Mouse (Mus musculus): ENCODE results near the gene Pan2.
A peak's percentile ranks its signal among the peaks of the same experiment; 100 is the strongest.
"Not testable (repeated sequence)": the region's sequence is repeated elsewhere in the genome, so short reads cannot be mapped to it uniquely, and the experiment has no call there.

Pan2 gene

GRCm38 (mm10) chr10:128303126-128304021 lies at the start of gene Pan2:
TSS of gene Pan2 (plus strand) at chr10:128303335.
- DNase-seq (ENCODE audit: low spot score): peak; percentile 99

- DNase-seq (ENCODE audit: low spot score): no peak
Observed at GRCm38 (mm10) chr10:128253677-128254255, 49.4 kb upstream of the Pan2 start, which contains the start of gene Apon. TSS of gene Apon (plus strand) at chr10:128254096.

GRCm38 (mm10) chr10:128255925-128256324 lies 47.2 kb upstream of the Pan2 start:
- DNase-seq (ENCODE audit: low spot score): no peak

GRCm38 (mm10) chr10:128256328-128256727 lies 46.8 kb upstream of the Pan2 start:
- DNase-seq (ENCODE audit: low spot score): no peak

- no peak for DNase-seq (ENCODE audit: low spot score)
Observed at GRCm38 (mm10) chr10:128258953-128259352, 44.2 kb upstream of the Pan2 start.

- no peak for DNase-seq (ENCODE audit: low spot score)
Observed at GRCm38 (mm10) chr10:128259946-128260345, 43.2 kb upstream of the Pan2 start.

GRCm38 (mm10) chr10:128260376-128260775 lies 42.8 kb upstream of the Pan2 start:
- not testable (repeated sequence) for DNase-seq (ENCODE audit: low spot score)

- DNase-seq (ENCODE audit: low spot score): no peak
Observed at GRCm38 (mm10) chr10:128262300-128262699, 40.8 kb upstream of the Pan2 start.

GRCm38 (mm10) chr10:128263393-128264310 lies 39.5 kb upstream of the Pan2 start:
- no peak for DNase-seq (ENCODE audit: low spot score)

GRCm38 (mm10) chr10:128268371-128268770 lies 34.8 kb upstream of the Pan2 start, which contains the start of gene Apof:
TSS of gene Apof (plus strand) at chr10:128268671.
- DNase-seq (ENCODE audit: low spot score): no peak

GRCm38 (mm10) chr10:128269206-128269910 lies 33.8 kb upstream of the Pan2 start:
- no peak for DNase-seq (ENCODE audit: low spot score)

- DNase-seq (ENCODE audit: low spot score): peak; percentile 90
Observed at GRCm38 (mm10) chr10:128270287-128270841, 32.8 kb upstream of the Pan2 start, which contains the start of gene Stat2. TSS of gene Stat2 (plus strand) at chr10:128270559.

GRCm38 (mm10) chr10:128270866-128271265 lies 32.3 kb upstream of the Pan2 start:
- no peak for DNase-seq (ENCODE audit: low spot score)

GRCm38 (mm10) chr10:128271883-128272282 lies 31.3 kb upstream of the Pan2 start:
- no peak for DNase-seq (ENCODE audit: low spot score)

- DNase-seq (ENCODE audit: low spot score): not testable (repeated sequence)
Observed at GRCm38 (mm10) chr10:128272819-128273439, 30.2 kb upstream of the Pan2 start.

- DNase-seq (ENCODE audit: low spot score): not testable (repeated sequence)
Observed at GRCm38 (mm10) chr10:128275374-128275773, 27.8 kb upstream of the Pan2 start.

GRCm38 (mm10) chr10:128278158-128278557 lies 25.0 kb upstream of the Pan2 start:
- DNase-seq (ENCODE audit: low spot score): no peak

- DNase-seq (ENCODE audit: low spot score): no peak
Observed at GRCm38 (mm10) chr10:128280943-128281342, 22.2 kb upstream of the Pan2 start.

- DNase-seq (ENCODE audit: low spot score): no peak
Observed at GRCm38 (mm10) chr10:128281682-128282081, 21.5 kb upstream of the Pan2 start.

- DNase-seq (ENCODE audit: low spot score): no peak
Observed at GRCm38 (mm10) chr10:128282886-128283450, 20.2 kb upstream of the Pan2 start.
